Mouse (Mus musculus): ENCODE results near the gene 1700008O03Rik.

The 1700008O03Rik gene

GRCm38 (mm10) chr7:44343459-44344015 is 42.1 kb downstream of the 1700008O03Rik start:
- DNase-seq = no peak

DNA sequence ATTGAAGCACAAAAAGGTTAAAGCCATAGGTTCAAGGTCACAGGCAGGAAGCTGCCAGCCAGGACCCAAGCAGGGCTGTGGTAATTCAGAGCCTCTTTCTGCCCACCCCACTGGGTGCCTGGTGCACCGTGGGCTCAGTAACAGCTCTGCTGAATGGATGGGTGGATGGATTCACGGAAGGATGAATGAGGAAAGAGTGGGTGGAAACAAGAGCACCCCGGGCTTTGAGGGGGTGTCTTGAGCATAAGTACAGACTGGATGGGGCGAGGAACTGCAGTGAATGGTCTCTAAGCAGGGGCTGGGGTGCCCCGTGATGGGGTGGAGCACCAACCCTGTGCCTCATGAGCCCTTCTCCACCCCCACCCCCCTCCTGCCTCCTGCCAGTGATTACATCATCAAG is 43.9 kb downstream of the 1700008O03Rik start:
- DNase-seq = no peak

DNA sequence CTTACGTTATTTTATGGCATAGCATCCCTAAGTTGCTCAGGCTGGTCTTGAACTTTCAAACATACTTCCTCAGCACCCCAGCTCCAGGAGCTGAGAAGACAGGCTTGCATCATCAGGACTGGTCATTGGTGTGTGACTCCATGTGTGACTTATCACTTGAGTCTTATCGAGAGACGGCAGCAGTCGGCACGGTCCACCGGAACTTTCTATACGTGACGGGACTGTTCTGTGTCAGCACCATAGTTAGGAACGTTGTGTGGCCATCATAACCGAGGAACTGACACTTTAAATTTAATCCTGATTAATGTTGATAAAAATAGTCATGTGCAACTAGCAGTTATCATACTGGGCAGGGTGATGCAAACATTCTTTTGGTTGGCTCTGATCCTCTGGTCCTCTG is 44.5 kb downstream of the 1700008O03Rik start:
- no peak for DNase-seq

GRCm38 (mm10) chr7:44340226-44340625 is 45.4 kb downstream of the 1700008O03Rik start:
- no peak for DNase-seq

GRCm38 (mm10) chr7:44337121-44337849 is 48.3 kb downstream of the 1700008O03Rik start:
- DNase-seq = no peak

DNA sequence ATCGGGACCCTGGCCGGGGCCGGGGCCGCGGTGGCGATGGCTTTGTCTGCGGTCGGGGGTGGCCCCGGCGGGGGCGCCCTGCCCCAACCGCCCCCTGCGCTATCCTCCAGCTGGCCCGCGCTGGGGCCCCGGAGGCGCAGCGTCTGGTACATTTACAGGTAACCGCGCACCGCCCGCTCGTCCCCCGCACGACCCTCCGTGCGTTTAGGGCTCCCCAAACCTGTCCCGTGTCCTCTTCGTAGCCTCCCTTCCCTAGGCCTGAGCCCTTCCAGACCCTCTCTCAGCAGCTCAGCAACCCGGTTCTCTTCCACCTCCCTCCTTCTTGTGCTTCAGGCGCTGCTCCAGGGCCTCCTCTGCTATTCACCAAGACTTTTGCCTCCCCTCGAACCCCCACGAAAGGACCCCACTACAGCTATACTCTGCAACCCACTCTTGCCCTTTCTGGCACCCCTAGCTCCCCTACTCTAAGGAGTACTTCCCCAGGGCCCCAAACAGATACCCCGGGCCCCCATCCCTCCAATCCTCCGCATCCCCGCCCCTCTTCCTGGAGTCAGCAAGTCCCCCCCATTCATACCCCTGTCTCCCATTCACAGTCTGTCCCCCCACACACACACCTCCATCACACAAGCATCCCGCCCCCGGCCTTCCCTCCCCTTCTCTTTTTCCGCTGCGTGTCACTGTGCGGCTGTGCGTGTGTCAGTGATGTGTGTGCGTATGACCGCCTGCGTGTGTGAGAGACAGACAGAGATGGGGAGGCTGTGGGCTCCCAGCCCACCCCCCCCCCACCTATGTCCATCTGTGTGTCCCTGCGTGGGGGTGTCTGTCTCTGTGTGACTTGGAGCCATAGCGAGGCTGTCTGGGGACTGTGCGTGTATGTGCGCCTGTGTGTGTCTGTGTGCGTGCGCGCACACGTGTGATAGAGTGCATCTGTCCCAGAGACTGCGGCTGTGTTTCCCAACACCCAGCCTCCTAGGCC is 49.3 kb downstream of the 1700008O03Rik start:
- no peak for DNase-seq

DNA sequence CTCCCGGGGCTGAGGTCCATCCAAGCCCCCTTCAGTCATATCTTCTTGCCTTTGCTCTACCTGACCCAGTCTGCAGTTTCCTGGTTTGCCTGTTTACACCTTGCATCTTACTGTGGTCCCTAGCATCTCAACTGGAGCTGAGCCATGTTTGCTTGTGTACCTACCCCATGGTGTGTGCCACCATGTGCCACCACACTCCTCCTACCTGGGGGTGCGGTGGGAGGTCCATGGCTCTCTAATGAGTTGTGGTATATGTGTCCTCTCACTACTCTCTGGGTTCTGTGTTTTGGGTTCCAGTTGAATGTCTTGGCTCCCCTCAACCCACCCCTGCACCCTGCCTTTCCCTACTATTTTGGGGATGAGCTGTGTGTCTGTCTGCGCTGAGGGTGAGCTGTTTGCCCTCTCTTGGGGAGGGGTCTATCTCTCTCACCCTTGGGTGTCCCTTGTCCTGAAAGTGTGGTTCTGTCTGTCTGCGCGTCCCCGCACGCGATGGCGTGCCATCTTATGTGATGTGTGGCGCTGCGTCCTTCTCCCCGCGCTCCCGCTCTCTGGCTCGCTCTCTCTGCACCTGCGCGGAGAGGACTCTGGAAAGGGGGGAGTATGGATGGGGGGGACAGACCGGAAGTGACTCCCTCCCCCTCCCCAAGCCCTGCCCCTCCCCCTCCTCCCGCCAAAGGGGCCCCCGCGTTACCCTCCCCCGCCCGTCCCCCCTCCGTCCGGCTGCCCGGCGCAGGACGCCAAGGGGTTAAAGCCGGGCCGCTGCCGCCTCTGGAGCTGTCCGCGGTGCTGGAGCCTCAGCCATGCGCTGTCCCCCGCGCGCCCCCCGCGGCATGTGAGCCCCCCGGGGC is 50.4 kb downstream of the 1700008O03Rik start:
- DNase-seq = no peak

DNA sequence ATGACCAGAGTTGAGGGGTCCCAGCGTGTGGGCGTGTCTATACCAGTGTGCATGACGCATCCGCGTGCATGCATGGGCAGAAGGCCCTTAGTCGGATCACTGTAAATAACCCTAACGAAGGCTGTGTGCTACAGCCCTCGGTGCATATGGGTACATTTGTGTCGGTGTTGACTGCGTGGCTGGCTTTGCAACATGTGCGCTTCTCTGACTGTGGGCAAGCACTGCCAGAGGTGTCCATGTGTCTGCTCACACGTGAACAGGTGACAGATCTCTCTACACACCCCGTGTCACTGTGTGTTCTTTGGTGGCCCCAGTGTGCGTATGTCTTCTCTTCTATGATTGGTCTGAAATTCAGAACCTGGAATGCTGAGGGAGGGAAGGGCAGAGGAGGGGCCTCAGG is 51.5 kb downstream of the 1700008O03Rik start:
- no peak for DNase-seq

DNA sequence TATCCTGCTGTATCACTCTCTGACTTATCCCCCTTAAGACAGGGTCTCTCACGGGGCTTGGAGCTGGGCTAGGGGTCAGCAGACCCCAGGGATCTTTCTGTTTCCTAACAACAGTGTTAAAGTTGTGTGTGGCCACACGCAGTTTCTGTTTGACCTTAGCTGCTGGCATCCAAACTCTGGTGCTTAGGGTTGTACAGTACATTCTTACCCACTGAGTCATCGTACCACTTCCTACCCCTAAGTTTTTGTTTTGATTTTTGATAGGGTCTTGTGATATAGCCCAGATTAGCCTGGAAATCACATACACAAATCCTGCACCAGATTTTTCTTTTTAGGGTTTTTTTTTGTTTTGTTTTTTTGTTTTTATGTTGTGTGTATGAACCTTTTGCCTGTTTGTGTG is 53.3 kb downstream of the 1700008O03Rik start:
- DNase-seq = no peak

DNA sequence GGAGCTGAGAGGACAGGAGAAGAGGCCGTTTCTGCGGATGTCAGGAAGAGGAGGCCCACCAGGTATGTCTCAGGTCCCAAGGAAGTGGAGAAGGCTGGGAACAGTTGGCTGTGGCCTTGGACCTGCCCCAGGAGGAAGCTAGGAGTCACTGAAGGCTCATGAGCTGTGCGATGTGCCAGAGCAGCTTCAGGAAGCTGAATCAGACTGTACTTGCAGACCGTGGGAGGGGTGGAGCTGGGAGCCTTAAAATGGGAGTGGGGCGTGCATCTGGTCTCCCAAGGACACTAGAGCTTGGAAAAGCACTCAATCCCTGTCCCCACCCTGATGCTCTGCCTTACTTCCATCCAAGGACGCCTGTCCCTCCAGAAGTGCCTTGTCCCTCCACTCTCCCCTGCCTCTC is 59.0 kb downstream of the 1700008O03Rik start:
- no peak for DNase-seq

- no peak for DNase-seq
Measured at GRCm38 (mm10) chr7:44322290-44322689, 63.3 kb downstream of the 1700008O03Rik start.

DNA sequence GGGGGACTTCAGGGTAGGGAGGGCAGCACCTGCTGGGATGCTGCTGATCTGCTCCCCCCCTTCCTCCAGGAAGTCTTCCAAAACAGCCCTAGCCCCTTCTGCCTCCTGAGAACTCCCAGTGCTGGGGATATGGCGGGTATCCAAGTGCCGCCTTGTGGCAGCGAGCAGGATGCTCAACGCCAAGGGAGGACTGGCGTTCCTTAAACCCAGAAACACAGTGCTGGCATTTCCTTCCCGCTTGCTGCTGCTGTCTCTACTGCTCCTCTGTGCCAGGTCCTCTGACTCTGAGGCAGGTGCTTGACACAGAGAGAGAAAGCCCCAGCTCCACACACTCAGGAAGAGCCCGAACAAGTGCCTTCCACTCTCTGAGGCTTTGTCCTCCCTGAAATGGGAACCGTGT is 64.7 kb downstream of the 1700008O03Rik start:
- no peak for DNase-seq

DNA sequence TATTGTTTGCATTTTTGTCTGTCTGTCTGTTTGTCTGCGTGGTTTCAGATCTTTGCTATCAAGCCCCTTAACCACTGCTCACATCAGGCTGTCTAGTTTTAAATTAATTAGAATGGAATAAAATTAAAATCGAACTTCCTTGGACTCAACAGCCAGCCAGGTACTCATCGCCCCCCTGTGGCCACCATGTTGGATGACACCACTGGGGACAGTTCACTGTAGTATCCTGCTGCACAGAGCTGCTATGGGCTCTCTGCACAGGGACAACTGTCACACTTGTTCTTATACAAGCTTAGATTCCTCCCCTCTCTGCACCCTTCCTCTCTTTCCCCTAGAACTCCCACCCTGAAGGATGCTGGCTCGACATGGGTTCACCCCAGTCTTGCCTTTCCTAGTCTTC is 67.7 kb downstream of the 1700008O03Rik start:
- peak; percentile 41 for DNase-seq

DNA sequence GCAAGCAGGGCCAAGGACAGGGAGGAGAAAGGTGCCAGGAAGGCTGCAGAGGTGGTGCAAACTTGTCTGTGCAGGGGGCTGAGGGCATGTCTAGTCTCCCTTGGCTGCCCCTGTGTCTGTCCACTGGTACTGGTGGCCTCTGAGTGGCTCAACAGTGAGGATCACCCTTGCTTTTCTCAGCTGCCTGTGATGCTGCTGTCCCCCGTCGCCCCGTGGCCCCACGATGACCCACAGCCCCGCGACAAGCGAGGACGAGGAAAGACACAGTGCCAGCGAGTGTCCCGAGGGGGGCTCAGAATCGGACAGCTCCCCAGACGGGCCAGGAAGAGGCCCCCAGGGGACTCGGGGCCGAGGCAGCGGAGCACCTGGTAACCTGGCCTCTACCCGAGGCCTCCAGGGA is 73.1 kb downstream of the 1700008O03Rik start:
- DNase-seq = no peak

GRCm38 (mm10) chr7:44311713-44312304 is 73.8 kb downstream of the 1700008O03Rik start:
- DNase-seq = no peak

GRCm38 (mm10) chr7:44310878-44311712 is 74.5 kb downstream of the 1700008O03Rik start:
- no peak for DNase-seq

DNA sequence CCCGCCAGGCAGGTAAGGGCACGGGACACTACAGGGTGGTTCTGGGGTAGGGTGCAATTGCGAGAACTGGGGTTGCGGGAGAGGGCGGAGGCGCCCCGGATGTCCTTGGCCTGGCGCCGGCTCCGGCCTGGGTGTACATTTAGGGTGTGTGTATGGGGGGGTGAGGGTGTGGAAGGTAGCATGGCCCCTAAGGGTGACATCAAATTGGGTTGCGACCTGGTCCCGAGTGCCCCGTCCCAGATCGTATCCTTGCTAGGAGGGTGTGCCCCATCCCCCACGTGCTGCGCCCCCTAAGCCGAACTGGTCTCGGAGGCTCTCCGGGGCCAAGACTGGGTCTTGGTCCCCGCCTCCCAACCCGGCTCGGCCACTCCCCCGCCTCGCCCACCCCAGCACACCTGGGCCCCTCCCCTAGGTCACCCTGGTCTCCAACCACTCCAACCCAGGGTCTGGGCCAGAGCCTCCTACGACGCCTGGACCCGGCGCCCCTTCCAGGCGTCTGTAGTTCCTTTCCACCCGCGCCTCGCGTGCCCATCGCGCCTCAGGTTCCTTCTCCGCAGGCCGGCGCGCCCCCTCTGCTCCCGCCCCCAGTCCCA is 75.2 kb downstream of the 1700008O03Rik start:
- no peak for DNase-seq

Measured in thymus, postnatal 14 days (tissue).